In genomic region chr4:126339461-126339860, GRCm38 (mm10) we compare ENCODE assay signal across 25 mouse cellular contexts. TPM values are rescaled to one million over a fixed set of nuclear protein-coding genes. Genes with fewer than 3 reads are reported as not detected.
A peak's percentile ranks its signal among the peaks of the same experiment; 100 is the strongest.
DNase-seq lines count a peak whose midpoint lies in the region; TF ChIP-seq lines count a peak whose summit lies in the region.
"Had no signal": no experiment of that assay in that cellular context is flagged by ENCODE, and none has a peak within 500 bp of the region (broad histone marks: within the 10 kb centered on the region; RNA-seq: fewer than 3 reads in every experiment).

No protein-coding gene starts in this region.

- TF ChIP-seq CTCF in E14TG2a.4 (conservative IDR thresholded peaks at IDR 0.05; ENCODE audit: low read length): no peak
- no peak for TF ChIP-seq CTCF in kidney, adult 2 months (conservative IDR thresholded peaks at IDR 0.05; ENCODE audit: insufficient read depth, insufficient read length, low read depth, low read length)

- H3K4me1 ChIP-seq in E14TG2a.4 (replicated peaks; ENCODE audit: low read depth, low read length): peaks cover 44% of the 10 kb centered on the region
- 0 out of 2 replicates have a peak, but pooled peaks cover 3% of the 10 kb centered on the region for H3K4me1 ChIP-seq in kidney, adult 2 months (ENCODE audit: control insufficient read depth, insufficient read depth, low read length)
- H3K4me1 ChIP-seq: embryonic facial prominence, embryonic 12.5 days; heart, embryonic 15.5 days had no signal

- peak overlapping the region; percentile 17; the same call in 1 of the 2 replicates for H3K4me3 ChIP-seq in E14TG2a.4 (replicated peaks; ENCODE audit: low read length)
- no peak overlapping the region for H3K4me3 ChIP-seq in kidney, adult 2 months (ENCODE audit: insufficient read depth, low read depth, low read length)
- H3K4me3 ChIP-seq: embryonic facial prominence, embryonic 12.5 days; embryonic facial prominence, embryonic 15.5 days; heart, embryonic 12.5 days; heart, embryonic 15.5 days had no signal

- DNase-seq in ES-CJ7 (ENCODE audit: low read depth, low spot score) (peak; percentile 80), R1 (ENCODE audit: low read depth, low spot score) (peak; percentile 91)
- no peak for DNase-seq in kidney, adult 2 months
- DNase-seq in frontal cortex, postnatal 36 days (ENCODE audit: low spot score in 2 of 2): no peak
- DNase-seq in Muller cell, postnatal 12 days (ENCODE audit: inconsistent ontology term): no peak
- DNase-seq: adrenal gland, adult 2 months; adrenal gland, postnatal 14 days; cerebellum, adult 11 months; cerebellum, adult 2 months; cerebellum, adult 9-11 months; cerebellum, postnatal 25 days; forebrain, postnatal 0 days; gastrocnemius, postnatal 25 days; heart, adult 18-20 months; heart, postnatal 10 days; heart, postnatal 4 days had no signal

- H3K9me3 ChIP-seq in E14TG2a.4 (ENCODE audit: low read length): no peaks in the 10 kb centered on the region
- H3K9me3 ChIP-seq: embryonic facial prominence, embryonic 12.5 days; embryonic facial prominence, embryonic 15.5 days; G1E; heart, embryonic 12.5 days; heart, embryonic 15.5 days had no signal

- 0 out of 2 replicates have a peak, but pooled peaks cover 2% of the 10 kb centered on the region for H3K36me3 ChIP-seq in E14TG2a.4 (ENCODE audit: insufficient read depth, low read length)
- H3K36me3 ChIP-seq in kidney, adult 2 months (ENCODE audit: control insufficient read depth, insufficient read depth, low read length): no peaks in the 10 kb centered on the region; the same call in 1 of the 2 replicates

- WGBS in kidney, adult 2 months: 49% methylated on average over 4 of the region's 4 CpGs

- H3K27ac ChIP-seq in kidney, adult 2 months (ENCODE audit: insufficient read depth, low read depth, low read length): no peak overlapping the region
- H3K27ac ChIP-seq: embryonic facial prominence, embryonic 12.5 days; embryonic facial prominence, embryonic 15.5 days; heart, embryonic 15.5 days; hindbrain, embryonic 14.5 days; hindbrain, postnatal 0 days had no signal

- H3K27me3 ChIP-seq in E14TG2a.4 (ENCODE audit: insufficient read depth, low read length): no peaks in the 10 kb centered on the region
- no peaks in the 10 kb centered on the region for H3K27me3 ChIP-seq in kidney, adult 2 months (replicated peaks; ENCODE audit: control insufficient read depth, insufficient read depth, low read length)
- H3K27me3 ChIP-seq: embryonic facial prominence, embryonic 12.5 days; embryonic facial prominence, embryonic 15.5 days; heart, embryonic 12.5 days; heart, embryonic 15.5 days had no signal

- TF ChIP-seq POLR2A in kidney, adult 2 months (IDR thresholded peaks at IDR 0.05; ENCODE audit: low read depth, low read length): no peak

RNA-seq across cellular contexts. Expression of gene Tekt2, which starts 14.0 kb away (rescaled TPM):
- 1.1 and 2.0 TPM in 2 replicates for polyA plus RNA-seq in kidney, adult 2 months (2012; rRNA removed)
- polyA plus RNA-seq: G1E; inflammation-experienced regulatory T-cells, adult 6 months had no signal

RNA-seq across cellular contexts. Expression of gene Adprhl2, which starts 18.0 kb away (rescaled TPM):
- 36.0 and 43.0 TPM in 2 replicates for polyA plus RNA-seq in kidney, adult 2 months (2012; rRNA removed)

RNA-seq across cellular contexts. Expression of gene Col8a2, which starts 52.9 kb away (rescaled TPM):
- 0.27 and 0.31 TPM in 2 replicates for polyA plus RNA-seq in kidney, adult 2 months (2012; rRNA removed)
- polyA plus RNA-seq: G1E; inflammation-experienced regulatory T-cells, adult 6 months had no signal

Comparison
In these comparisons a context has a peak if more than half of its experiments do, and no peak if none do; other contexts are left out.
1. DNase-seq: peak in ES-CJ7 (single experiment) and R1 (single experiment); none in kidney, adult 2 months (single experiment), frontal cortex, postnatal 36 days (0 of 2) and Muller cell, postnatal 12 days (single experiment).